Mouse (Mus musculus): ENCODE measurements around the gene Duoxa1. TPM values are rescaled to one million over a fixed set of nuclear protein-coding genes. Genes with fewer than 3 reads are reported as not detected.
"Not testable (repeated sequence)": the region's sequence is repeated elsewhere in the genome, so short reads cannot be mapped to it uniquely, and the experiment has no call there.

The Duoxa1 gene
- total RNA-seq, 2 experiments from 2014 or later = 0.40 to 0.66 TPM

DNA sequence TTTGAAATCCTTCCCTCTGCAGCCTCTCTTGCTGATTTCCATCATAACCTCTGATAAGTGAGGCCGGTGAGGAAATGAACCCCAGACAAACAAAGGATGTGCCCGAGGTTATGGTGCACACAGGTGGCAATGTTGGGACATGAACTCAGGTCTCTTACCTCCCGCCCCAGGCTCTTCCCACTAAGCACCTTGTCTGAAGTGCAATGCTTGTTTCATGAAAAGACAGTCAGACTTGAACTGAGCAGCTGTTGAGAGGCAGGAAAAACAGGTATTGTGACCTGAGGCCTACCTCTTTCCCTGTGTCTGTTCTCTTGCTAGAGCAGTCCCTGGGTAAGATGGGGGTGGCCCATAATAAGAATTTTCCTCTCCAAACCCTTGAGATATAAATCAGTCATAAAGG, 18.7 kb upstream of the Duoxa1 start:
- DNase-seq = no peak
- intact Hi-C loops (cut with DNase I) = no loop called here

DNA sequence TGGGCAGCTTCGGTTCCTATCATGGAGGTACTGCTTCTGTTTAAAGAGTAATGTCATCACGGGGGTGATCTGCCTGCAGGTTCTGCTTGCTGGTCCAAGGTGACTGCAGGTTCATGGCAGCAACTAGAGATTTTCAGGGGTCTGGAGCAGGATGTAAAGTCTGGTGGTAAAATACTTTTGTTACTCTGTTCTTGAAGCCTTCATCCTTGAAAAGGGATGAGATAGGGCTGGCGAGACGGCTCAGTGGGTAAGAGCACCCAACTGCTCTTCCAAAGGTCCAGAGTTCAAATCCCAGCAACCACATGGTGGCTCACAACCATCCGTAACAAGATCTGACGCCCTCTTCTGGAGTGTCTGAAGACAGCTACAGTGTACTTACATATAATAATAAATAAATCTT, 16.8 kb upstream of the Duoxa1 start:
- intact Hi-C loops (cut with DNase I); DNase-seq: not testable (repeated sequence)

DNA sequence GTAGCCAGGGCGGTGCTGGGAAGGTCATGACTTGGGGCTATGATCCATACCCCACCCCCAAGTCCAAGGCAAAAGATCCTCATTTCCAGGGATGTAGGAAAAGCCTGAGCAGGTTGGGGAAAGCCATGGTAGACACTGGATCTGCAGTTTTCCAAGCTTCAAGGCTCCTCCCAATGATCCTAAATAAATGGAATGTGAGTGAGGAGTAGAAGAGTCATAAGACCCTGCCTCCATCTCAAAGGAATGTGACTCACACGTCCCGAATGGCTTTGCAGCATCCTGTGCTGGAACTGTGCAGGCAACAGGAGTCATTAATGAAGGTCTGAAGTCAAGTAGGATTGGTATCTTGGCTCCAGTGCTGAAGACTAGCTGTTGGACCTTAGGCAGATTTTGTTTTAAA, 14.5 kb upstream of the Duoxa1 start:
- DNase-seq = no peak
- intact Hi-C loops (cut with DNase I) = no loop called here

DNA sequence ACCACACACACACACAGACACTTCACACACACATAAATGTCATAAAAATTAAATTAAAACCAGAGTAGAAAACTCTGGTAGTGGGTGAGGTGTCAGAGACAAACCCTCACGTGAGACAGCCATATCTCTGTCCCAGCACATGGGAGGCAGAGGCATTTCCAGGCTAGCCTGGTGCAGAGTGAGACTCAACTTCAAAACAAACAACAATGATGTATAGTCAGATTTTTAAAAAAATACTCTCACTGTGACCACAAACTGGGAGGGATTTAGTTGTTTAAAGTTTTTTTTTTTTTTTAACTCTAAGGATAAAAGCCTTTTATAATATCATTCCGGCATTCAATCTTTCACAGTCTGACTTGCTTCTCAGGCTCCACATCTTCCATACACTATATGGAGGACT, 11.8 kb upstream of the Duoxa1 start:
- intact Hi-C loops (cut with DNase I) = no loop called here
- no peak for DNase-seq

DNA sequence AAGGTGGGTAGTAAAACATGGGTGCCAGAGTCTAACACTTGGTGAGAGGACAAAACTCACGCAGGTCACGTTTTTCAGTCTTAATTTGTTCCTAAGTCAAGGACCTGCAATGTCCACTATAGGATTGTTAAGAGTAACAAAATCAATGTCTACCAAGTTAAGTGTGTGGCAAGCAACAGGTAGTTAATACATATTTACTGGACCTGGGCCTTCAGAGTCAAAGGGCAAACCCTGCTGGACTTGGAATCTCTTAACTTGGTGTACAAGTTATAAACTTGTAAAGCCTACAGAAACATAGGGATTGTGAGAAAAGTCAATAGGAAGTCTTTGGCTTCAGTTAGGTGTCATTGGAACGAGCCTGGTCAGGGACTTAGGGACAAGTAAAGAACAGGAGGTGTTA, 11.1 kb upstream of the Duoxa1 start:
- intact Hi-C loops (cut with DNase I) = no loop called here
- DNase-seq = no peak

DNA sequence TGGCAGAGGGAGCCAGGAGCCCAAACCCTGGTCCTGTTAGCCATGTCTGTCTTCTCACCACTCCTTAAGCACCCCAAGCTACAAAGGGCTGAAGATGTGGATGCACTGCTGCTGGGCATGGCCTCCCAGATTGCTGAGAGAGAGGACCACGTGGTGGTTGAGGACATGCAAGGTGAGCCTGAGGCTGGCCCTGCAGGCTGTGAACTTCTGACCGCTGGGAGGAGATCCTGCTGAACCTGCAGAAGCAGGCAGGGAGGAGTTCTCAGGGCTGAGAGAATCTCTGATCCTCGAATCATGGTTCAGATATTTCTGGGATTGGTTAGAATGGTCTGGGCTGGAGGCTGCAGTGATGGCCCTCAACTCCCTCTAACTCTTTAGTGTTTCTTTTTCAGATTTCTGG, 10.4 kb upstream of the Duoxa1 start:
- intact Hi-C loops (cut with DNase I) = no loop called here
- no peak for DNase-seq

DNA sequence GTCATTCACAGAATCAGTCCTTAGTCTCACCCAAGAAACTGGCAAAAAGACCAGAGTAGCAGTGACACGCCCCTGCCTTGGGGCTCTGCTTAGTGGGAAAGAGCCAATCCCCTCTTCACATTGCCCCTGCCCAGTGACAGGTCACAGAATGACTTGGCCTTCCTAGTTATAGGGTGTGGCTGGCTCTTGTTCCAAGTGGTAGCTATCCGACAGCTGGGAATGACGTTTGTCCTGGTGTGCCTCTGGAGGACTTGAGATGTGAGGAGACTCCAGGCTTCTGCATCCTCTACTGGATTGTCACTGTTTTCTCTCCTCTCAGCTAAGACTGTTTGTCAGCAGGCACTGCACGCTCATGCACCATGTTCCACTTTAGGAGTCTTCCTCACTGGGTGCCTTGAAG, 3.9 kb upstream of the Duoxa1 start:
- intact Hi-C loops (cut with DNase I) = no loop called here
- no peak for DNase-seq

DNA sequence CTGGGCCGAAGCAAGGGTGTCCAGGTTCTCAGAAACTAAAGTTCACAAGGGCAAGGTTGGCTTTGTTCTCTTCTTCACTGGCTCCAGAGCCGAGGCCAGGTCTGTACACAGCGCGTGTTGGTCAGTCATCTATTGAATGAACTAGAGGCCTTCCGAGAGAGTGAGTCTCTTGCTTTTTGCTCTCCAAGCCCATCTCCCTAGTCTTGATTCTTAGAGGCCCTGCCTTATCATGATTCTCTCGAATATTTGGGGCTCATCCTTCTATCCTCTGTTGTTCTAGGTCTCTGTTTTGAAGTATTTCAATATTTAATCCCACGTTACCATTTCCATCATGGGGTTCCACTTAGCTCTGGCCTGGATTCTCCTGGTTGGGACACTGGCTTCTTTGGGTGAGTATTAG, 1.8 kb upstream of the Duoxa1 start, which contains the start of gene Duox1:
TSS of gene Duox1 (plus strand) at position 301 of the 400 bp plus-strand sequence.
- no peak for DNase-seq
- intact Hi-C loops (cut with DNase I) = loop anchor here (2.0 kb wide), 1 partner anchor 21 kb away; no protein-coding TSS in a partner anchor

DNA sequence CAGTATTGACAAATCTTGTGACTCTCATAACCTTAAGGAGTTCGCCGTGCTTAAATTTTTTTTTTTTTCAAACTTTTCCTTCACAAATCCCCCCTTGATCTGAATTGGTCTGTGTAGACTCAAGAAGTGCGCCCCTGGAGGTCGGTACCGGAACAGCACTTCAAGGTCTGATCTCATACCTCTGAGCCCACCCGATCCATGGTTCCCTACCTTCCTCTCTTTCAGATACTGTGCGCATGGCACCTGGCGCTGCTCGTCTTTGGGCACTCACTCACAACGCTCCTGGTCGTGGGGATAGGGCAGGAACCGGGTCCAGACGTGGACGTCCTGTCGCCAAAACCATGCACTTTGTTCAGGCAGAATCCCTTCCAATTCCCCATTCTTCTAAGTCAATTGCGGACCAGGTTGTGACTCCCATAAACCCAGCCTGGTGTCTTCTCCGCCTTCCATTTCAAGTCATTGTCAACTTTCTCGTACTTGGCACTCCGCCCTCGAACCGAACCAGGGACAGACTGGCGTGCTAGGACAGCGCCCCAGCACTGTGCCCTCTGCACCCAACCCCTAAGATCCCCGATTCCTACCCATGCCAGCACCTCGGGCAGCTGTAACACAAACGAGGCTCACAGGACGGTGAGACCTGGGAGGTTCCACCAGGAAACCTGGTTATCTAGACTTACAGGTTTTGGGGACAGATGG, 660 bp downstream of the Duoxa1 start:
- peak; percentile 85 for DNase-seq
- intact Hi-C loops (cut with DNase I) = no loop called here

DNA sequence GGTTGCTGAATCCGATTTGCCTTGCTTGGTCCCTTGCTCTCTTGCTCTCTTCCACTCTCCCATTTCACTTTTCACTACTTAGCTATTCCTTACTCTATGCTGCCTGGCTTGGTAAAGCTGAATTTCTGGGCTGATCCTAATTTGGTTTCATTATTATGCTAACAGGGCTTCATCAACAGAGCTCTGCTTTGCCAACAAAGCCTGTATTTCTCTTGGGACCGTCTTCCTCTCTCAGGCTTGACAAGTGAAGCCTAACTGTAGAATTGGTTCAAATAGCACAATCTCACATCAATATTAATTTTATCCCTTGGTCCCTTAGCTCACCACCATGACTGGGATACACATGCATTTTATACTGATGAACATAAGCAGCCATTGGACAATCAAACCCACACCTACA, 2.0 kb downstream of the Duoxa1 start:
- intact Hi-C loops (cut with DNase I) = no loop called here

DNA sequence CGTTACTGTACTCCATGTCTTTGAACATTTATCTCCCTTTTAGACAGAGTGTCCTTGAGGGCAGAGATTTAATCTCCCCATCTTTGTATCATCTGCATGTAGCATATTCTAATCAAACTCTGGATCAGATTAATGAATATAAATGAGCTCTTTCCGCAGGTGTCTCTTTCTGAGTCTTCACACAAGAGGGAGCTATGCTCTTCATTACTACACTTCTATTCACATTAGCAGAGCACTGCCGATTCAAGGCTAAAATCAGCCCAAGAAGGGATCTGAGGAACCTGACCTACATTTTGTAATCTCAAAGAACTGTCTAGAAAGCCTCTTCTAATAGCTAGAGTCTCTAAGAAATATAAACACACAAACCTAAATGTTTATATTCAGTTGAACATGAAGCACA, 3.9 kb downstream of the Duoxa1 start:
- intact Hi-C loops (cut with DNase I) = no loop called here
- DNase-seq = no peak

More for the DNA sequence above, 2.0 kb downstream of the Duoxa1 start:
- DNase-seq = no peak

DNA sequence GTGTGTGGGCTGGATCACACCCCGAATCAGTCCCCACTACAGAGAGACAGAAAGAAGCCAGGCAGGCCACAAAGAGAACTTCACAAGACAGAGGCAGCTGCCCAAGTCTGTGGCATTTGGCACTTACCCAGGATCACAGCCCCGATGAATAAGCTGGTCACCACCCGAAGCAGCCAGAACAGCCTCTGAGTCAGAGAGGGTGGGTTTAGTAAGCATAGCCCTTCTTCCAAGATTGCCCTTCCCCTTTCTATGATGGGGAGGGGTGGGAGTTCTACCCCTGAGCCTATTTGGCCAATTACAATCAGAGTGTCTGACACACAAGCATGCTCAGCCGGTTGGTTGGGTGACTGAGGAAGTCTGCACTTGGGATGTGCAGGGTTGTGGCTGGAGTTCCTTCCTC, 7.3 kb downstream of the Duoxa1 start:
- intact Hi-C loops (cut with DNase I) = no loop called here

DNA sequence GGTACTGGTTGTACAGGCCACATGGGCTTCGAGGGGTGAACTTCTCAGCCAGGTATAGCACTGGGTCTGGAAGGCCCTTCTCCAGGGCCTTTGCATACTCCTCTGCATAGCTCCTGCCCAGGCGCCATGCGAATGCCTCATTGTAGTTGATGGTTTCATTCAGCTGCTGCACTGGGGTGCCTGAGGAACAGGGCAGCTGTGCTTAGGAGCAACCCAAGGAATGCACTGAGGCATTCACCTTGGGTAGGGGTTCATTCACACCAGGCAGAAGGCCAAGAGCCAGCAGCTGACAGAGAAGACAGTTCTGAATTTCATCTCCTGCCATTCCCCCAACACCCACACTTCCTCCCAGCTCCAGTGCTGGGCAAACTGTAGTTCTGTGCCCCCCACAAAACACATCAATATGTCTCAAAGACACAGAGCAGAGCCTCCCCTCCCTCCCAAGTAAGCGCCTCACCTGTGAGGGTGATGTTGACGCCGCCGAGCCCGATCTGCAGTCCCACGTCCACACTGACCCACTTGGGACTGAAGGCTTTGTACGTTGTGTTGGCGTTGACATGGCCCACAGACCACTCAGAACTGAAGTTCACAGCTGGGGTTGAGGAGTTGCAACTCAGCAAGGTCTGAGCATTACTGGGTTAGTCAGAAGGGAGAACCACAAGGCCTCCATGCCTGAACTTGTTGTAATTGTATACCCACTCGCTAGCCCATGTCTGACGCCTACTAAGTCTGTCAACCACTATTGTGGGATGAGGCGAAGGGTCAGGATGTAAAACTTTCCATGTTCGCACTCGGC, 8.2 kb downstream of the Duoxa1 start:
- DNase-seq = no peak
- intact Hi-C loops (cut with DNase I) = no loop called here

More for the DNA sequence above, 7.3 kb downstream of the Duoxa1 start:
- peak; percentile 71 for DNase-seq

DNA sequence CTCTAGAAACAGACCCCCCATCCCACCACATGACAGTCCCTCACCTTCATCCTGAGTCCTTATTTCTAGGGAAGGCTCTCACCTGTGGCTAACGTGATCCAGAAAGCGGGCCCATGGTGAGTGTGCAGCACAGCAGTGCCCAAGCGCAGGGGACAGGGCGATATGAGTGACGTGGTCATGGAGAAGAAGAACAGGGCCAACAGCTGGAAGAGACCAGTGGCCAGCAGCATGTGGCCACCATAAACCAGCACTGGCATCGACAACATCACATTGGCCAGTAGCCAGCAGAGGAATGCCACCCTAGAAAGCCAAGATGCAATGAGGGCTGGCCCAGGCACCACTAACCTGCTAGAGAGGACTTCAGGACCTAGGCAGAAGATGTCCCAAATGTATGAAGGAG, 9.0 kb downstream of the Duoxa1 start:
- DNase-seq = no peak
- intact Hi-C loops (cut with DNase I) = loop anchor here (5.0 kb wide), 1 partner anchor 112 kb away; no protein-coding TSS in a partner anchor

DNA sequence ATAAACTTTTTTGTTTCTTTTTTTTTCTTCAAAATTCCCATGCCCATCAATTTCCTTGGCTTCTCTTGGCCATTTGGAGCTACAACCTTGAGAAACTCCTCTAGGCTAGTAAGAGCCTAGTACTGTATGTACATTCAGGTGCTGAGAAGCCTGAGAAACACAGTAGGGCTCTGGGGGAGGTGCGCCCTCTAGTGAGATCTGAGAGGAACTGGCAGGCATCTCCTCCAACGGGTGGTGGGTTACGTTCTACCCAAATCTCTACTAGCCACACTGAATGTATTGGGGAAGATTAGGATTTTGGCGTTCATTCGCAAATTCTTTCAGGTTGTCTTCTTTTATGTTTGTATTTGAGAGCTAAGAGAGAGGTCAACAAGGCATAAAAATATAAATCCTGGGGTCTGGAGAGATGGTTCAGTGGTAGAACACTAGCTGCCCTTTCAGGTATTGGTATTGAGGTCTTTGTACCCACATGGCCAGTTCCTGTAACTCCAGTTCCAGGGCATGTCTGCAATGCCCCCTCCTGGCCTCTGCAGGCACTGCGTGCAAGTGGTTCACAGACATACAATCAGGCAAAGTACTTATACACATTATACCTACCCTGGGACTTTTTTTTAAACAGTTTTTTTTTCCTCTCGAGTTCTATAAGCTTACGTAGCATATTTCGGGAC, 10.8 kb downstream of the Duoxa1 start:
- intact Hi-C loops (cut with DNase I) = loop anchor here (5.0 kb wide), 1 partner anchor 110 kb away; no protein-coding TSS in a partner anchor
- DNase-seq = peak; percentile 70

DNA sequence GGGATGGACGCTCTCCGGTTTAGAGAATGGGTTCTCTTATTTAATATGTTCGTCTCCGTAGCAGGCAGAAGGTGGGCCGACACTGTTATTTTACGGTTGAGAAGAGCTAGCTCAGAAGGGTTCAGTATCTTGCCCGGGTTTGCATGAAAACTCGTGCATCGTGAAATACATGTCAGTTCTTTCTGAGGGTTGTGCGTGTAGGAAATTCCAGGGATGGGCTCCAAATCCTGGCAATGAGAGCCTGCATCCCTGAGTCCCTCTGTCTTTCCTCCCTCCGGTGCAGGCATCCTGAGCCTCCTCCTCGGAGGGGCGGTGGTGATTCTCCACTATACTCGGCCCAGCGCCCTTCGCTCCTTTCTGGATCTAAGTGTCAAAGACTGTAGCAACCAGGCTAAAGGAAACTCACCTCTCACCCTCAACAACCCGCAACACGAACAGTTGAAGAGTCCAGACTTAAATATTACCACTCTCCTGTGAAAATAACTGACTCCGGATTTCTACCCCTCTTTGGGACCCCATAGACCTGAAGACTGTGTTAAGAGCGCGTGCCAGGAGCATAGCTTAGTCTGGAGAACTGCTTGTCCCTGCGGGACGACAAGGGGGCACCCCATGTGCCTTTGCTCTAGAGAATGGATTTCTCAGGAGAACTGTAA, 11.5 kb downstream of the Duoxa1 start:
- intact Hi-C loops (cut with DNase I) = loop anchor here (5.0 kb wide), 1 partner anchor 110 kb away; no protein-coding TSS in a partner anchor
- no peak for DNase-seq

DNA sequence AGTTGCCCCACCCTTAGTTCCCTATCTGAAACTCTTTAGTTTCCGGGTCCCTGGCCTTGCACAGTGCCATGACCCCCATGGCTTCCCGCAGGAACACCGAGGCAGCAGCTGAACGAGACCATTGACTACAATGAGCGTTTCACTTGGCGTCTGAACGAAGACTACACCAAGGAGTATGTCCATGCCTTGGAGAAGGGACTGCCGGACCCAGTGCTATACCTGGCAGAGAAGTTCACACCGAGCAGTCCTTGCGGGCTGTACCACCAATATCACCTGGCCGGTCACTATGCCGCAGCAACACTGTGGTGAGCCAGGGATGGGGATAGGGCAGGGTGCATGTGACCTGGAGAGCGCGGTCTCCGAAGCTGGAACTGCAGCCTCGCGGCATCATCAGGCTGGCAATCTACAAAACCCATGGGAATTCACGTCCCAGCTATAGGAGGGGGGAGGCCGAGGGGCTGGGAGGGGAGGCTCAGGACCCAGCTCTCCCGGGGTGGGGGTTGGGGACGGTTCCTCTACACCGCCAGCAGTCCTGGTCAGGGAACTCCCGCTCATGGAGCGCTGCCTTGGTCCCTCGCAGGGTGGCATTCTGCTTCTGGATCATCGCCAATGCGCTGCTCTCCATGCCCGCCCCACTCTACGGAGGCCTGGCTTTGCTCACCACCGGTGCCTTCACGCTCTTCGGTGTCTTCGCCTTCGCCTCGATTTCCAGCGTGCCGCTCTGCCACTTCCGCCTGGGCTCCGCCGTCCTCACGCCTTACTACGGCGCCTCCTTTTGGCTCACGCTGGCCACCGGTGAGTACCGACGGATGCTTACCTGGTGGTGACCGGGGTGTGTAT, 12.2 kb downstream of the Duoxa1 start:
- intact Hi-C loops (cut with DNase I) = loop anchor here (5.0 kb wide), 1 partner anchor 109 kb away; no protein-coding TSS in a partner anchor
- DNase-seq = peak; percentile 58

DNA sequence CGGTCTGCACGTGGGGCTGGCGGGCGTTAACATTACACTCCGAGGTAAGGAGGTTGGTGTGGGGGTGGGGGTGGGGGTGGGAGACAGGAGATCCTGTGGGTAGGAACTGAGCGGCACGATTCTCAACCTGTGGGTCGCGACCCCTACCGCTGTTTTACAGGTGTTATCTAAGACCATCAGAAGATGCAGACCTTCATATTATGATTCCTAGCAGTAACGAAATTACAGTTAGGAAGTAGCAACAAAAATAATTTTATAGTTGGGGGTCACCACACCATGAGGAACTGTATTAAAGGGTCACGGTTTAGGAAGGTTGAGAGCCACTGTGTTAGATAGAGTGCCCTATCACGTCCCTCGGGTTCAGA, 12.9 kb downstream of the Duoxa1 start:
- DNase-seq = no peak
- intact Hi-C loops (cut with DNase I) = loop anchor here (5.0 kb wide), 1 partner anchor 108 kb away; no protein-coding TSS in a partner anchor

DNA sequence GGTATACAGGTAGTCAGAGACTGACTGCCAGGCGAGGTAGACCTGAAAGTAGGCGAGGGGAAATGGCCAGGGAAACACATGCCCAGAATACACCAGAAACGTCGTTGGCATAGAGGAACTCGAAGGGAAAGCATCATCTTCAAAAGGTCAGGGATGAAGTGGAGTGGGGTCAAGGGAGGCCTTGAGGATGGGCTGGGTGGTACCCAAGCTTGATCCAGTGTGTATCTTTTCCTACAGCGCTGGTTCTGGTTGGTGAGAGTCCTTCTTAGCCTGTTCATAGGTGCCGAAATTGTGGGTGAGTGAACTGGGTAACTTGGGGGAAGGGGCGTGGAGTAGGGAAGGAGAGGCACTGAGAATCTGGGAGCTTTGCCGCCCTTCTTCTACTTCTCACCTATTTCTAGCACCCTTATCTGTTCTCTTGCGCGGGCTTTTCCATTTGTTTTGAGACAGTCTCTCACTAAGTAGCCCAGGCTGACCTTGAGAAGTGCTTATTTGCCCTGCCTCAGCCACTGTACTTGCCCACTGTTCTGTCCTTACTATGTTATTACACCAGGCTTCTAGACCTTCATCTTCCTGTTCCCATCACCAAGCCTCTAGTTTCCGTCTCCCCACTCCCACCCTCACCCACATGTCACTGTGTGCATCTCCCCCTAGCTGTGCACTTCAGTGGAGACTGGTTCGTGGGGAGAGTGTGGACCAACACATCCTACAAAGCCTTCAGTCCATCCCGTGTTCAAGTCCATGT, 13.4 kb downstream of the Duoxa1 start:
- intact Hi-C loops (cut with DNase I) = loop anchor here (5.0 kb wide), 1 partner anchor 108 kb away; no protein-coding TSS in a partner anchor

More for the DNA sequence above, 13.4 kb downstream of the Duoxa1 start:
- no peak for DNase-seq
